Mouse (Mus musculus) brain, embryonic 18.5 days (tissue): ENCODE measurements at regions not wholly inside any gene's neighbourhood (a gene's known extent, or its start where the extent isn't known, plus 50 kb on each side); places are given as distances from the start of the nearest gene placed in this dataset.

Source experiments
- DNase-seq: peaks from one replicate; pipeline ENCODE4 v3.0.0-alpha.2; 2012; ENCODE audit warnings: low read depth, low spot score

DNA sequence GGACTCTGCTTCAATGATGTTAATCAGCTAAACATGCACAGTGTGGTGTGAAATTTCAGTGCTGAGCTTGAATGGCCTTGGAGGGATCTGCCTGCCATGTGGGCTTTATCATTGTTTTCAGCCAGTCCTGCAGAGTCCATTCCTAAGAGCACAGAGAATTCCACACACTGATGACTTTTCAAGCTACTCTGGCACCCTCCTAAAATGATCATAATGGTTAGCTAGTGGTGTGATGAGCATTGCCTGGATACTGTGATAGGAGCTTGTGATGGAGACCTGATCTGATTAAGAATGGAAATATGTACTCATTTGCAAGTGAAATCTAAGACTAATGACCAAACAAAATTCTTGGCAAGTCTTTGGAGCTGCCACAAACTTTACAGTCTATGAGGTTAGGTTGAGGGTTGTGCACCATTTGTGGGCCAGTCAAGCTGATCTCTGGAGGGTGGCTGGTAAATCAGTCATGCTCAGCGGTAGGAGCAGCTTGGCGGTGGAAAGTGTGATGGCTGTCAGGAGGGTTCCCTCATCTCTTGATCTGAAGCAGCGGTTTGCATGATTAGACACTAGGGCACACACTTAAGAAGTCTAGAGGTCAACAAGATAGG, 91.0 kb upstream of the Cep162 start:
- DNase-seq: no peak

DNA sequence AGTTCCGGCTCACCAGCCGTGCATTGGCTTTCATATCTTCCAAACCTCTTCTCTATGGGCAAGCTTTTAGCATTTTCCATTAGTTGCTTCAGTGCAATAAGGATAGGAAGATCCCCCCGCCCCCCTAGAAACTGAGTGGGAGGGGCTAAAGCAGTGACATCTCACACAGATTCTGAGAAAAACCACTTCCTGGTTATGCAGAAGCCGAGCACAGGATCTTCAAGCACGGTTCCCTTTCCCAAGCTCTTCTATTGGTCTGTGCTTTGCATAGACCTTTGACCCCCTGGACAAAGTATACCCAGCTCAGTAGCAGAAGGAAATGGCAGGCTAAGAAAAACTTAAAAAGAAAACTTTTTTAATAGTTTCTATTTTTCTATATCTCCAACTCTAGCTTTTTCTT, 86.1 kb upstream of the Cep162 start:
- no peak for DNase-seq

DNA sequence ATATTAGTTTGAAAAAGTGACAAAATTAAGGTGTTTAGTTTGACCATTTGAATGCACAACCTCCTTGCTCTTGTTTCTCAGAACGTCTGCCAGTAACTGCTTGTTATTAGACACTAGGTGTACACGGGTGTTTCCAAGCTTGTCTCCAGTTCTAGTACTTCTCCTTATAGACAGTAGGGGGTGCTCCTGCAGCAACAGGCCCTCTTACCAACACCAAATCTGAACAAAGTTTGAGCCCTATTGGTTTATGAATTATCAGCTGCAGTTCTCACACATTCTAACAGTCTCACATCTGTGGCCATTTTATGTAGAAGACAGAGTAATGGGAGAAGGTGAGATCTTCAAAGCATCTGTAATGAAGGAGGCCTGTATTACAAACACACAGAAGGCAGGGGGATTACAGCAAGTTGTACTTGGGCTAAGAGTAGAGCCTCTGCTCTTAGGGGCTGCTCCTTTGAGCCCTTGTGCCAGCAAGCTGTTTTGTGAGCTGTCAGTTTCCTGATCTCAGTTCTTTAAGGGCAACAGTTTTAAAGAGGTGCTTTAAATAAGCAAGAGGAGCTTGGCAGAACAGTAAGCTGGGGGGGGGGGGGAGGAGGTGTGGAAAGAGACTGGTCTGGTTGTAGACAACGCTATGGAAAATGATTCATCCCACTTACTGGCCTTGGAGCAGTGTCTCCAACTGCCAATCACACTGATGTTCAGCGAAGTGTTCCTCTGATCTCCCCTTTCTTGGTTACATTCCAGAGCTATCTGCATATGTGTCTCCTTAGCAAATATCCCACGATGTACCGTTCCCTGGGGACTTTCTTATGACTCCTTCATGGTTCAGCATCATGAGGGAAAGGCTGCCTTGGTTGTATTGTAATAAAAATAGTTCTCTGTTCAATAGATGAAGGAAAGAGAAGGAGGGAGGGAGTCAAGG, 71.3 kb upstream of the Cep162 start:
- no peak for DNase-seq

DNA sequence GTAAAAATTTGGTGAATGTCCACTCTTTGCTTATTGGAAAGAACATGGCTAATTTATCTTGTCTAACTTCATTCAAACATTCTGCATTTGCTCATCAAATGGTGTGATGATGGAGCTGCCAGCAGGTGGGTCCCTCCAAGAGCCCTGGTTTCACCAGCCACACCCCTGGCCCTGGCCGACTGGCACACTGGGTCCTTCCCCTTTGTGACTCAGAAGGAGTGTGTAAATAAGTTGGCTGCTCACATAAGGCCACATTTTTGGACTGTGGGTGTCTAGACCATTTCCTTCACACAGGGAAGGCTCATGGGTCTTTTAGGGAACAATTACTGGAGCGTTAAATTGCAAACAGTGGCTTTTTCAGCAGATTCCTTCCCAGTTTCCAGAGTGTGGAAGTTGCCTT, 68.4 kb upstream of the Cep162 start:
- DNase-seq: no peak

DNA sequence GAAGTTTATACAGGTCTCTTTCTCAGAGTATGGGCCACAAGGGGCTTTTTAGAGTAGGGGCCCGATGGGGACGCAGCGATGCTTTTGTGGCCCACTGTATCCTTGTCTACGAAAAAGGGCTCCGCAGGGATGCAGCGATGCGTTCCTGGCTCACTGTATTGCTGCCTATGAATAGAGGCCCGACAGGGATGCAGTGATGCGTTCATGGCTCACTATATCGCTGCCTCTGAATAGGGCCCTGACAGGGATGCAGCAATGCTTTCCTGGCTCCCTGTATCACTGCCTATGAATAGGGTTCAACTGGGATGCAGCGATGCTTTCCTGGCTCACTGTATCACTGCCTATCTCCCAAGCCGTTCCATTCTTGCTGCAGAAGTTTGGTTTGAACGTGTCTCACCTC, 65.4 kb upstream of the Cep162 start:
- DNase-seq: no peak

DNA sequence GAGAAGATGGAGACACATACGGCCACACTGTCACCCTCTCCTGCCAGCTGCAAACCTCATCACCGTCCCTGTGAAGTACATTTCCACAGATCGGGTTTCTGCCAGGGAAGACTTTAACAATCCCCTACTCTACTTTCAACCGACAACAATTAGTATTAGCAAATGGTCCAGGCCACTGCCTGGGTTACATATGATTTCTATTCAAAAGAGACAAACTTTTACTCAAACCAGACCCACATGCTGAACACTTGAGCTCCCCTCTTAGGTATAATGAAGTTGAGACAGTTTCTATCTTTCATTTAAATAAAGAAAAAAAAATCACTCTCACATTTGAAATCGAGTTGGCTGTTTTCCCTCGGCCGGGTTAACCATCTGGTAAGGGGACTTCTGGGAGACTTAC, 63.4 kb upstream of the Cep162 start:
- DNase-seq: no peak

DNA sequence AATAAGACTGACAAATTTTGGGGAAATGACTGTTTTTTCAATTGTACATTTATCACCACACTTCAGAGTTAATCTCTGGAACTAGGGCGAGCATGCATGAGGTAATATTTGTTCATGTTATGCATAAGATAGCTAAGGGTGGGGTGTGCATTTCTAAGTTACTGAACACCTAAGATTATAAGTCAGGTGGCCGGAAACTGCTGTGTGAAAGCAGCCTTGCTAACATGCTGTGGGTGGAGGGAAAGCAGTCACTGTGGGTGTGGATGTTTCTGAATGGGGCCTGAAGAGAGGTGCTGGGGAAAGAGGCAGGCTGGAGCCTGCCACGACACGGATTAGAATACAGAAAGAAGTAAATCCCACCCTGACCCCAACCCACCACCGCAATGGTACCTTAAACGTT, 54.8 kb upstream of the Cep162 start:
- no peak for DNase-seq
